Mouse (Mus musculus) C2C12 (cell line): Measurements from ENCODE around the gene Alad.

Source experiments
- CTCF ChIP-seq: IDR thresholded peaks from one replicate; pipeline ENCODE4 v1.5.1; 2011; ENCODE audit not compliant: control insufficient read depth, insufficient read depth, insufficient read length
- USF1 ChIP-seq: IDR thresholded peaks from one replicate; pipeline ENCODE4 v1.6.1; 2011; ENCODE audit warnings: low read depth, mild to moderate bottlenecking, control low read depth, moderate library complexity

DNA sequence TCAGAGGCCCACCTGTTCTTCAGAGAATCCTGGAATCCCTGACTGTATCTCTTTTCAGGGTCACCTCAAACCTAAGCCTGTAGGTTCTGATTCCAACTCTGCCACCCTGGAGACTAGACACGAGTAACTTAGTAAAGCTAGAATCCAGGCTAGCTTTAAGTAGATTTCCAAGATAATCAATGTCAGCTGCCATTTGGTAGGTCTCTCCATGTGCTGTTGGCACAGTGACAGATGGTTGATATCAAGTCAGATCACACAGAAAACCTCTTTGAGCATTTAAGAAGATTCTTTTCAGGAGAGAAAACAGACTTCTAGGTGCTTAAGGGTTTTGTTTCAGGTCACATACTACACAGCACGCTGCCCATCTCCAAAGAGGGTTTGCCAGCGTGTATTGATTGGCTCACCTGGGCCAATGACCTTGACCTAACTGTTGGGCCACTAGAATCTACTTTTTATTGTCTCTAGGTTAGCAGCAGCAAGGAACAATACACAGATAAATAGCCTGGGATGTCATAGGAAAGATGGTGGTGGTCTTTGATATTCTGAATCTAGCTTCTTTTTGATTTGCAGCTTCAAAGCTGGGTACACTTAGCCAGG is 16.2 kb downstream of the Alad start, which contains the start of gene Hdhd3:
- TF ChIP-seq CTCF (no peak), USF1 (no peak)
